Mouse (Mus musculus): ENCODE measurements at regions not wholly inside any gene's neighbourhood (a gene's known extent, or its start where the extent isn't known, plus 50 kb on each side); places are given as distances from the start of the nearest gene placed in this dataset.

DNA sequence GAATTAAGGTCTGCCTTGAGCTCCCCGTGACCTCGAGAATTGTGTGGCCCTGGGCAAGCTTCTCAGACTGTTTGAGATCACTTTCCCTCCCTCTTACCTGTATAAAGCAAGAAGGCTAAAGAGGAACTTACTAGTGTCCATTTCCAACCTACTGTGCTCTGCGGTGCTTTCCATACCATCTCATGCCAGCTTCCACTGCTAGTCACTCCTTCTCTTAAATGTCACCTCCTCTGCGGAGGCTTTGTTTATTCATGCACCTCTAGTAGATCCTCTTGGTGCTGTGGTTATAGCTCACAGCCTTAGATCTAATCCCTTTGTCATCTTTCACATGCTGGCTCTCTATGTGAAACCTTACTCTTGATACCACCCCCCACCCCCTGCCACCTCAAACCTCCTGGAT, 2310.3 kb upstream of the Lrrc6 start:
- H3K27ac ChIP-seq (ENCODE audit: low read depth, low read length) = peak overlapping the region; percentile 70; the same call in 1 of the 2 replicates
- ATAC-seq (no peak; the same call in 1 of the 2 replicates), DNase-seq (no peak)
- H3K9me3 ChIP-seq (ENCODE audit: low read length) = no peaks in the 10 kb centered on the region
- 88% methylated on average over 4 of the region's 4 CpGs for WGBS
- no peak overlapping the region for H3K4me3 ChIP-seq (ENCODE audit: low read depth, low read length)
- H3K36me3 ChIP-seq (ENCODE audit: insufficient read depth) = no peaks in the 10 kb centered on the region
- no peak overlapping the region for H3K4me2 ChIP-seq (ENCODE audit: low read depth)
- H3K4me1 ChIP-seq (ENCODE audit: insufficient read depth) = 0 out of 2 replicates have a peak, but pooled peaks cover 5% of the 10 kb centered on the region
- H3K9ac ChIP-seq = no peak overlapping the region
- no peak for TF ChIP-seq CTCF (IDR thresholded peaks at IDR 0.05; ENCODE audit: low read depth)
- H3K27me3 ChIP-seq (ENCODE audit: insufficient read depth, low read length) = no peaks in the 10 kb centered on the region

DNA sequence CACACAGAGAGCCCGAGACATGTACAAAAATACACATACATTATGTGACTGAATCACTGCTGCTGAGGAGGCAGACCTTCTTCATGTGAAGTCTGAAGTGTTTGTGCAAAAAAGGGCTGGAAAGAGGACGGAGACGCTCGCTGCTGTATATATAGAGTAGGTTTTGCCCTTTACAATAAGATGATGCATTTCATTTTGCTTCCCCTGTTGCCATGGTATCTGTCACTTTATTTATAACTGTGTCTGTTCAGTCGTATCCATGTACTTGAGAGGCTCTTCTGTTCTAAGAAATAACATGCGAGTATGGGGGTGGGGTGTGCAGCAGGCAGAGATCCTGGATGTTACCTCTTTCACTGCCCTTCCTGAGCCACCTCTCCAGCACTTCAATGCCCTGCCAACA, 2309.9 kb upstream of the Lrrc6 start:
- ATAC-seq = peak; percentile 95
- WGBS = 52% methylated on average over 6 of the region's 6 CpGs
- TF ChIP-seq CTCF (IDR thresholded peaks at IDR 0.05; ENCODE audit: low read depth) = no peak
- H3K9ac ChIP-seq = no peak overlapping the region
- H3K4me2 ChIP-seq (ENCODE audit: low read depth) = no peak overlapping the region
- H3K4me1 ChIP-seq (ENCODE audit: insufficient read depth) = 0 out of 2 replicates have a peak, but pooled peaks cover 5% of the 10 kb centered on the region
- H3K9me3 ChIP-seq (ENCODE audit: low read length) = no peaks in the 10 kb centered on the region
- peak overlapping the region; percentile 70 for H3K27ac ChIP-seq (ENCODE audit: low read depth, low read length)
- DNase-seq = peak; percentile 71
- no peaks in the 10 kb centered on the region for H3K36me3 ChIP-seq (ENCODE audit: insufficient read depth)
- H3K27me3 ChIP-seq (ENCODE audit: insufficient read depth, low read length) = no peaks in the 10 kb centered on the region
- no peak overlapping the region for H3K4me3 ChIP-seq (ENCODE audit: low read depth, low read length)

DNA sequence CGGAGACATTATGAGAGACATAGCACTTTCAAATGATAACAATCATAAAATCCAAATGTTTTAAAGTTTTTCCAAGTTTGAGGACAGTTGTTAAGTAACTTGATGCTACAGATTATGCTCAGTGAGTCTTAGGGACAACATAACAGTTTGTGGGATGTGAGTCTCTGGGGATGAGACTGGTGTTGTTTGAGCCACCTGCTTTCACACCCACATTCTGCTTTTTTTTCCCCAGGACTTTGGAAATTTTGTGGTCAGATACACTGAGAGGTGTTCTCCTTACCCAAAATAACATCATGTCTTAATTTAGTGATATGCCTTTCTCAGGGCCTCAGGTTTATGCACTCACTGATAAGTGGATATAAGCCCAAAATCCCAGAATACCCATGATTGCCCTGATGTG, 2307.5 kb upstream of the Lrrc6 start:
- DNase-seq = no peak
- 96% methylated on average over 1 of the region's 1 CpGs for WGBS
- TF ChIP-seq CTCF (IDR thresholded peaks at IDR 0.05; ENCODE audit: low read depth) = no peak

DNA sequence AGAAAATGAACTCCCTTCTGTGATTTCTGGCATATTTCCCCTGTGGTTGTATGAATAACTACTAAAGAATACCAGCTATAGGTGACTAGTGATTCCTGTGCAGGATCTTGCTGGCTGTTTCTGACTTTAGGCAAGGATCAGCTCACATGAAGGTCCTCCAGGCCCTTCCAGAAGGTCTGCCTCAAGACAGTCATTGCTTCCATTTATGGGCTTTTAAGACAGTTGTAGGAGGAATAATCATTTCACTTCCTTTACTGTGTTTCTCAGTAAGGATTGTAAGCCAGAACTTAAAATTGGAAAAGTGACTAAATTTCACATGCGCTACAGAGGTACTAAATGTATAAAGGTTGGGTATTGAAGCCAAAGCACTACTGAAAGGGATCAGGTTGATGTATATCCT, 2303.5 kb upstream of the Lrrc6 start:
- ATAC-seq (no peak), DNase-seq (no peak)
- no peak for TF ChIP-seq CTCF (IDR thresholded peaks at IDR 0.05; ENCODE audit: low read depth)
- no peak overlapping the region for H3K27ac ChIP-seq (ENCODE audit: low read depth, low read length)
- no peaks in the 10 kb centered on the region for H3K4me1 ChIP-seq (ENCODE audit: insufficient read depth)
- H3K9ac ChIP-seq = no peak overlapping the region
- H3K36me3 ChIP-seq (ENCODE audit: insufficient read depth) = no peaks in the 10 kb centered on the region
- no peaks in the 10 kb centered on the region for H3K9me3 ChIP-seq (ENCODE audit: low read length)
- H3K4me3 ChIP-seq (ENCODE audit: low read depth, low read length) = no peak overlapping the region
- 98% methylated on average over 1 of the region's 1 CpGs for WGBS
- no peaks in the 10 kb centered on the region for H3K27me3 ChIP-seq (ENCODE audit: insufficient read depth, low read length)
- no peak overlapping the region for H3K4me2 ChIP-seq (ENCODE audit: low read depth)

More for the DNA sequence above, 2307.5 kb upstream of the Lrrc6 start:
- Histone ChIP-seq H3K36me3 (ENCODE audit: insufficient read depth) (no peaks in the 10 kb centered on the region), H3K27me3 (ENCODE audit: insufficient read depth, low read length) (no peaks in the 10 kb centered on the region), H3K9me3 (ENCODE audit: low read length) (no peaks in the 10 kb centered on the region), H3K9ac (no peak overlapping the region), H3K4me3 (ENCODE audit: low read depth, low read length) (no peak overlapping the region), H3K27ac (ENCODE audit: low read depth, low read length) (no peak overlapping the region), H3K4me2 (ENCODE audit: low read depth) (no peak overlapping the region), H3K4me1 (ENCODE audit: insufficient read depth) (0 out of 2 replicates have a peak, but pooled peaks cover 5% of the 10 kb centered on the region)
- no peak for ATAC-seq

DNA sequence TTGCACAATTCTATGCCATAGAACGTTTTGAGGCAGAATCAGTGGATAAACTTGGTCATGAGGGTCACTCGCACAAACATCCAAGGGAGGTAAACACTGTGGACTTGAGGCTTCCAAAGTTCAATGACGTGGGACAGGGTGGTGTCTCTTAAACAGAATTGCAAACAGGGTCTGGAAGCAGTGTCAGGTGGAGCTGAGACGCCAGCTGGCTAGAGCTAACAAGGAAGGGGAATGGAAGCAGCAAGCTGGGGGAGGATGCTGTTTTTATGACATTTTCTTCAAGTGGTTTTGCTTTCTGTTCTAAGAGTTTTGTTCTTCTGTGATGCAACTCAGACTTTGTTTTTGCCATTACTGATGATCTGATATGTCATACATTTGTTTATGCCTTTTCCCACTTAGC, 2301.1 kb upstream of the Lrrc6 start:
- 78% methylated on average over 4 of the region's 4 CpGs for WGBS
- Histone ChIP-seq H3K4me1 (ENCODE audit: insufficient read depth) (no peaks in the 10 kb centered on the region), H3K27me3 (ENCODE audit: insufficient read depth, low read length) (no peaks in the 10 kb centered on the region), H3K9ac (no peak overlapping the region), H3K9me3 (ENCODE audit: low read length) (no peaks in the 10 kb centered on the region), H3K4me3 (ENCODE audit: low read depth, low read length) (no peak overlapping the region), H3K4me2 (ENCODE audit: low read depth) (no peak overlapping the region), H3K36me3 (ENCODE audit: insufficient read depth) (no peaks in the 10 kb centered on the region), H3K27ac (ENCODE audit: low read depth, low read length) (no peak overlapping the region)
- ATAC-seq = no peak
- TF ChIP-seq CTCF (IDR thresholded peaks at IDR 0.05; ENCODE audit: low read depth) = no peak
- DNase-seq = no peak

DNA sequence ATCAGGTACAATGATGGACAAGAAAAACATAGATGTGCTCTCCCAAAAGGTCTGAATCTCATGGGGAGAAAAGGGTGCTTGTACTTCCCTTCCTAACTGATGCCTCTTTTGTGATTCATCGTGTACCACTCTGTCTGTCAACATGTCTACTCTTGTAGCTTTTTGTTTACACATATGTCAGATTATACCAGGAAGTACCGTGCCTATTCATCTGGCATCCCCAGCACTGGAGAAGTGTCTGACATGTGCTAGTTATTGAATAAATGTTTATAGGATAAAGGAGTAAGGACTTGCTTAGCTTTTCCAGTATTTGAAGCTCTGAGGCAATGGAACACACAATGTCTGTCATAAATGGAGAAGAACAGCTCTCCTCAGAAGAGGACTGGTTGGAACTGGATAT, 2296.7 kb upstream of the Lrrc6 start:
- TF ChIP-seq CTCF (IDR thresholded peaks at IDR 0.05; ENCODE audit: low read depth) = no peak
- H3K4me2 ChIP-seq (ENCODE audit: low read depth) = no peak overlapping the region
- no peak overlapping the region for H3K9ac ChIP-seq
- ATAC-seq = peak; percentile 82
- no peaks in the 10 kb centered on the region for H3K36me3 ChIP-seq (ENCODE audit: insufficient read depth)
- peak; percentile 34 for DNase-seq
- 40% methylated on average over 2 of the region's 2 CpGs for WGBS
- no peak overlapping the region for H3K4me3 ChIP-seq (ENCODE audit: low read depth, low read length)
- H3K4me1 ChIP-seq (ENCODE audit: insufficient read depth) = no peaks in the 10 kb centered on the region
- H3K27me3 ChIP-seq (ENCODE audit: insufficient read depth, low read length) = no peaks in the 10 kb centered on the region
- no peak overlapping the region for H3K27ac ChIP-seq (ENCODE audit: low read depth, low read length)
- H3K9me3 ChIP-seq (ENCODE audit: low read length) = no peaks in the 10 kb centered on the region

DNA sequence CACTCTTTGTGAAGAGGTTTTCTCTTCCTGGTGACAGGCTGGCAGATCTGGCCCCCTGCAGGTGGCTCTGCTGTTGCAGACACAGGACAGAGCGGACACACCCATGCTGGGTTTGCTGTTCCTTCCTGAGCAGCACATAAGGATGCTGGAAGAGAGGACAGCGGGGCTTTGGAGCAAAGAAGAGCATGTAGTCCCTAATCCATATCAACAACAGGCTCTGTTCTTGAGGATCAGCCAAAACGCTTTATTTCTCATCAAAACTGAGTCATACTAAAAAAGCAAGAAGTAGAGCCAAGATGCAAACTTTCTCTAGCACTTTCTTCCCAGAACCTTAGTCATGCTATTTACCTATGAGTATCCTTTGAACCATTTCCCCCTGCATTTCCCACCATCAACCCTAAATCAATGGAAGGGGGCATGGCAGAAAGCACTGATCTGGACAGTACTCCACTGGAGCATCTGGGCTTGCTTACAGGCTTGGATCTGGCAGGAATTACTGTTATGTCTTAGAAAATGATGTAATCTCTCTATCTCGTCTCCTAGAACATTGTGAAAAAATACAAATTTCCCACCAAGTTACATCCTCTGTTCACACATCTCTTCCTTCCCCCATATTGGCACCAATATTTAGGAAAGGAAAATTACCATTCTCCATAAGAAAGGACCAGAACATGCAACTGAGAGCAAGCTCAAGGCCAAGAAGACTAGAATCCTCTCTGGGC, 2294.7 kb upstream of the Lrrc6 start:
- no peak overlapping the region for H3K4me2 ChIP-seq (ENCODE audit: low read depth)
- no peak overlapping the region for H3K9ac ChIP-seq
- DNase-seq (no peak), ATAC-seq (no peak)
- TF ChIP-seq CTCF (IDR thresholded peaks at IDR 0.05; ENCODE audit: low read depth) = no peak
- no peaks in the 10 kb centered on the region for H3K9me3 ChIP-seq (ENCODE audit: low read length)
- no peaks in the 10 kb centered on the region for H3K4me1 ChIP-seq (ENCODE audit: insufficient read depth)
- no peaks in the 10 kb centered on the region for H3K27me3 ChIP-seq (ENCODE audit: insufficient read depth, low read length)
- H3K27ac ChIP-seq (ENCODE audit: low read depth, low read length) = no peak overlapping the region
- 54% methylated on average over 4 of the region's 4 CpGs for WGBS
- no peak overlapping the region for H3K4me3 ChIP-seq (ENCODE audit: low read depth, low read length)
- no peaks in the 10 kb centered on the region for H3K36me3 ChIP-seq (ENCODE audit: insufficient read depth)
